Mouse (Mus musculus): ENCODE measurements around the gene Trim9.

- no peak for TF ChIP-seq CTCF (IDR thresholded peaks at IDR 0.05; ENCODE audit: low read depth)
- TF ChIP-seq EP300 (optimal IDR thresholded peaks at IDR 0.05), result no peak
These were observed 120.8 kb downstream of the Trim9 start for GRCm38 (mm10) chr12:70226655-70227054.

All from stomach, postnatal 0 days (tissue).